Mouse (Mus musculus): ENCODE data around the gene Fancf.

The Fancf gene

GRCm38 (mm10) chr7:51862097-51862492 lies at the start of gene Fancf:
TSS of gene Fancf (minus strand) at chr7:51862267.
- DNase-seq, result peak; percentile 88 to 93

DNA sequence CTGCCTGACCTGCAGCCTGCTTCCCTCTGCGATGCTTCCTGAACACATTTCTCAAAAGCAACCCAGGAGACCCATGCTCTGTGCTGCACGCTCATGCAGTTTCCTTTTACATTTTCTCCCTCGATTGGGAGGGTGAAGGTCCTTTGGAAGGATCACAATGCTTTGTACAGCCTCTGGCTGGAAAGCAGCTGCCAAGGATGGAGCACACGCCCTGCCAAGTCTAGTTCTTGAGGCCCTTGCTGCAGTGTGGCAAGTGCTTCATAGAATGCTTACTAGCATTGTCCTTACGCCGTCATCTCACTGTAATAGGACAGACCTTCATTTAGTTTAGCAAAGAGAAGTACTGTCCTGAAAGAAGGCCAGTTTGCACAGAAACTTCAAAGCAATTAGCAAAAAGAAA lies 37.0 kb upstream of the Fancf start:
- no peak for DNase-seq

DNA sequence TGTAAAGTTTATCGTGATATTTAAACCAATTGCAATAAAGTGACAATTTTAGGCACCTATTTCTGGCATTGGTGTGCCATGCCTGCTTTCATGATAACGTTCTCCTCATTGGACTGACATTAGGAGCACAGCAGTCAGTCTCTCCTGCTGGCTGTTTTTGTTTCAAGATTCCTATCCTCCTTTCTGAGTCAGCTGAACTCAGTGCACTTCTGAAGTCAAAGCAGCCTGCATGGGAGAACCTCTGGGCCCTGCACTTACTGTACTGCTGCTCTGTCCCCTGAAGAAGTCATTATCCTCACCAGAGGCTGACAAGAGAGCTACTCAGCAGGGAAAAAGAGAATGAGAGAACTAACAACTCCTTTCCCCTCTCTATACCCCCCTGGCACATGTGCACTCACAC lies 32.9 kb upstream of the Fancf start:
- no peak for DNase-seq

DNA sequence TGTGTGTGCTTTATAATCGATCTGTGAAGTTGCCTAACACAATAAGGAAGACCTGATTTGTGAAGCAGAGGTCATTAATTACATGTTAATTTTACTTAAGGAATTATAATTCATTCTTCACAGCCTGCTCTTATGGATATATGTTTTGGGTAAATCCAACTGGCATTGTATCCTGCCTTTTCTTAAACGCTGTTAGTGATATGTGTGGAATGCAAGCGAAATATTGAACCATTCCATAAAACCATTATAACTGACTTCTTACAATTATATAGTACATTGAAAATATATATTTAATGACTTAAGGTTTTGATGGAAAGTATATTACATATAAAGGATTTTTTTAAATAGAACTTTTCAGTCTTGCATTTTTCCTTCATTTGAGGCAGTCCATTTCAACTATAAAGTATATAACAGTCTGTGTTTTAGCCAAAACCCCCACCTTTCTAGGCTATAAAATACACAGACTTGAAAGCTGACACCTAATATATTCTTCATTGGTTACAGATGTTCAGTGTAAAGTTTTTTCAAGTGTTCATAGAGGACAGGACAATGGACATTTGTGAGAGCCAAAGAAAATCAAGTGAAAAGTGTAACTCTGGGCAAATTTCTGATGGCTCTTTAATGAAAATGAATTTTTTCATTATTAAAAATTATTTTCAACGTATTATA lies 32.2 kb upstream of the Fancf start:
- DNase-seq, result no peak

GRCm38 (mm10) chr7:51893008-51893407 lies 30.9 kb upstream of the Fancf start:
- no peak for DNase-seq

DNA sequence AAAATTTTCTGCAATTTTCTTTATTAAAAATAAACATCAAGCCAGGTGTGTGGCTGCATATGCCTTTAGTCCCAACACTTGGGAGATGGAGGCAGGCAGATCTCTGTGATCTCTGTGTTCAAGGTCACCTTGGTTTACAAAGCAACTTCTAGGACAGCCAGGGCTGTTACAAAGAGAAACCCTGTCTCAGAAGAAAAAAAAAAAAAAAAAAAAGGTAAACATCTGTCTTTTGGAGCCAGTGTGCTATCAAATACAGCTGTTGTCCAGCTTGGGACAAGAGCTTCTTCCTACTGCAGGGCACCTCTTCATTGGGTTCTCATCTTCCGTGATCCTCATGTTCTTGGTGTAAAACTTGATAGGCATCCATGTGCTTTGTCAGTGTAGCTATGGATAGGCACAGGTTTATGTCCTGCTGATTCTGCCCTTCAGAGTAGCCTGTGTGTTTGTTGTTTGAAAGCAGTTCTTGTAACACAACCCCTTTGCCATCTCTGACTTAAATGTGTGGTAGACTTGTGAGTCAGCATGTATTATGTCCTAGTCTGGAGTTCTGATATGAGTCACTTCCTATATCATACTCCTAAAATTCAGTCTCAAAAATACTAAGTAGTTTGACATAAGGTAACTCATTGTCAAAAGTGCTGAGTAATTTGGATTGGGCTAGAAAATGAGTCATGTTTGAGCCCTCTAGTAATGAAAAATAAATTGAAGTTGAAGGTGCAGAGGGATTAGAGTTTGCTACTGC lies 30.3 kb upstream of the Fancf start:
- DNase-seq, result no peak

- DNase-seq, result no peak
Measured at GRCm38 (mm10) chr7:51889601-51890000, 27.5 kb upstream of the Fancf start.

DNA sequence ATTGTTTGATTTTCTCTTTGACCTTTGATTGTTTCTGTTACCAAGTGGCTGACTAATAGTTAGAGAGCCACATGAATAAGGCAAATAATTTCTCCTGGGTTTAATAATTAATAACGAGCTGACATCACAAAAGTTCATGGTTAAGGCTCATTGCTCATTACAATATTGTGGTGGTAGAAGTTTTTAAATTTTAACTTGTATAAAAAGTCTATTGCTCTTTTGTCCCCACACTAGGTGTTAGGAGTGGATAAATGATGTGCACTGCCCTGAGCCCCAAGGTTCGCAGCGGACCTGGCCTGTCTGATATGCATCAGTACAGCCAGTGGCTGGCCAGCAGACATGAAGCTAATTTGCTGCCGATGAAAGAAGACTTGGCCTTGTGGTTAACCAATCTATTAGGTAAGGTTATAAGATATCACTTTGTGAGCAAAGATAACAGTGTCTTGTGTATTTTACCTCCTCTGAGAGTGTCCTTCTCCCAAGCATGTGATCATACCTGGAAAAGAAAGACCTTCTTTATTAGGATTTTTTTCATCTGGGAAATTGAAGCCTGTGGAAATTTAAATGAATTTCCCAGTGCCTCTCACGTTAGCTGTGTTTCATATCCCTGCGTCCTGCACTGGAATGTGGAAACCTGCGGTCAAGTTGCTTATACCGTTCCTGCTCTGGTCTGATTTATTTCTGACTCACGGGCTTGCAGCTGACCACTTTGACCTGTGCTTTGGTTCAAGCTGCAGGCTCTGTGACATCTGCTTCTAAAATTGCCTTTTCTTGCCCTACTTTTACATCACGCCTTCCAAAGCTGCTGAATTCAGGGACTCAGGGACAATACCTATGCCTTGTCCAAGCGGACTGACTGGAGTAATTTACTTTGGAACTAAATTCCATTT lies 25.9 kb upstream of the Fancf start:
- no peak for DNase-seq

- no peak for DNase-seq
Measured at GRCm38 (mm10) chr7:51885345-51885744, 23.3 kb upstream of the Fancf start.

GRCm38 (mm10) chr7:51880121-51880520 lies 18.1 kb upstream of the Fancf start:
- DNase-seq, result no peak

- DNase-seq, result peak; percentile 17 to 20
Measured at GRCm38 (mm10) chr7:51879136-51879723, 17.2 kb upstream of the Fancf start.

- DNase-seq, result no peak
Measured at GRCm38 (mm10) chr7:51878730-51879129, 16.7 kb upstream of the Fancf start.

- no peak for DNase-seq
Measured at GRCm38 (mm10) chr7:51876316-51876715, 14.2 kb upstream of the Fancf start.

- no peak for DNase-seq
Measured at GRCm38 (mm10) chr7:51872597-51872996, 10.5 kb upstream of the Fancf start.

- no peak for DNase-seq
Measured at GRCm38 (mm10) chr7:51872041-51872440, 10.0 kb upstream of the Fancf start.

GRCm38 (mm10) chr7:51867983-51868382 lies 5.9 kb upstream of the Fancf start:
- DNase-seq, result no peak

DNA sequence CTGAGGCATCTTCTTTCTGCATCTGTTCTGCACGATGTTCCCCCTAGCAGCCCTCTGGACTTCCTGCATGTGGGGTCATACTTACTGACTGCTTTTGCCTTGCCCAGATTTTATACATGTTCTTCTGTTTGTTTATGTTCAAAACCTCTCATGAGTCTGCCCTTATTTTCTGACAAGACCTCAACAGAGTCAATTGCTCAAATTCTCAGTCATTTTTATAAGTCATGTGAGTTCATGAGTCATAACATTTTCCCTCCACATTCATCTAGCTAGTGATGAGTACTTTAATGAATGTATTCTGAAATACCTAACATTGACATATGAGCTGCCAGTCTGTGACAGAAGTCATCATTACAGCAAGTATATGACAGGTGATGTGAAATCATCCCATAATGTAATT lies 3.3 kb upstream of the Fancf start:
- no peak for DNase-seq

GRCm38 (mm10) chr7:51862842-51863241 lies 775 bp upstream of the Fancf start:
- DNase-seq, result no peak

DNA sequence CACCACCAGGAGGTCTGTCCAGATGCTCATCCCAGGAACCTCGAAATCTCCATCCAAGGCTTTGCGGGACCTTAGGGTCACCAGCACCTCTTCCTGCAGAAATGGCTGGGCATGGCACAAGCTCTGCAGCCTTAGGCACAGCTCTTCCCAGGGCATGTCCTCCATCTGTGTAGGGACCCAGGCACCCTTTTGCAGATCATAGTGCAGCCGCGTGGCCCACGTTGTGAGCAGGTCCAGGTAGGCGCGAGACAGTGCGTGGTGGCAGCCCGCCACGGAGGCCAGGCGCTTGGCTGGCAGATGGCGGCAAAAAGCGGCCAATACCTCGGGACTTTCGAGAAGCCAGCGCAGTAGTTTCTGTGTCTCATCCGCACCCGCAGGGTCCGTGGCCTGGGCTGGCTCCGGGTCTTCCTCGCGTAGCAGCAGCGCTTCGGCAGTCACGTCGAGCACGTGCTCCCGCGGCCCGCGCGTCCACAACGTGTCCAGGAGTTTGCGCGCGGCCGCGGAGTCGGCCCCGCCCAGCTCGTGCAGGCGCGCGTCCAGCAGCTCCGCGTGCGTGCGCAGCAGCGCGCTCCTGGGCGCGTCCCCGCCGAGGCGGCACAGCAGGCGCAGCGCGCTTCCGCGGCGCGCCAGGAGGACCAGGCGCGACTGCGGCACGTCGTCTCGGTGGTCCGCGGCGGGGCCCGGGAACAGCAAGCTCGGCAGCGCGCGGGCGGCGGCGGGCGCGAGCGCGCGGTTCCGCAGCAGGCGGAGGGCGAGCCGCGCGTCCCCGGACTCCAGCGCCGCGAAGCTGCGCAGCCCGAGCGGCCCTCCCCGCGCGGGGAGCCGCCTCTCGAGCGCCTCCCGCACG lies 594 bp downstream of the Fancf start, which contains the start of gene Gas2:
Gene Gas2 (plus strand): TSS at position 766 of the 847 bp plus-strand sequence.
- peak; percentile 72 to 76 for DNase-seq

- no peak for DNase-seq
Measured at GRCm38 (mm10) chr7:51851890-51852507, 10.1 kb downstream of the Fancf start.

GRCm38 (mm10) chr7:51850877-51851276 lies 11.2 kb downstream of the Fancf start:
- no peak for DNase-seq

DNA sequence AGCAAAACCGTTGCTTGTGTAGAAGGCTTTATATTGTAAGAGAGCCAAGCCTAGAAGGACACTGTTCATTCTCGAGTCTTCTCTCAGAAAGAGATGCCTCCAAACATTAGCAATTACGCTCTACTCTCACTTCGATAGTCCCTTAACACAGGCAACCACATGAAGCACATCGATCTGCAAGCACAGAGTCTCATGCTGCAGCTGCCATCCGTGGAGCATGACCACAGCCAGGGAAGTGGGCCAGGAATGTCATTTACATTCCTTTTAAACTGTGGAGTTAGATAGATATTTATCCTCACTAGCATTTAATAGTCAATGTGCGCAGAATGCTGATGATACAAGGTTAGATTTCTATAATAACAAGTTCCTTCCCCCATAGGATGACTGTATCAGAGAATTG lies 21.6 kb downstream of the Fancf start:
- DNase-seq, result no peak

Data from thymus, adult 18-20 months (tissue).